Mouse (Mus musculus) adrenal gland, postnatal 10 days (tissue): Measurements from ENCODE around the gene Cmklr1. TPM values are rescaled to one million over a fixed set of nuclear protein-coding genes. Genes with fewer than 3 reads are reported as not detected.

Source experiments
- DNase-seq: peaks from one replicate; pipeline ENCODE4 v3.0.0; 2021; ENCODE audit warnings: mixed read lengths
- long read RNA-seq, 2 experiments: library from polyadenylated mRNA; stranded (forward); transcript quantifications; one replicate each; pipeline ENCODE4 v2.0.0; 2021
- total RNA-seq, 2 experiments: library from RNA; stranded (reverse); gene quantifications; 2 replicates each; pipeline ENCODE4 v1.2.3; 2021

Cmklr1 gene
- total RNA-seq = 10 to 100 TPM in 1 of 2 experiments, 1 to 10 TPM in 1; 9.7 to 11.7 TPM
- long read RNA-seq, experiment 1, partial matches to known transcripts = 0 of 2 reads
- long read RNA-seq, experiment 1, other reads (novel, unspliced or antisense) = 2 of 2 reads
- long read RNA-seq, experiment 2 = 0 reads

DNA sequence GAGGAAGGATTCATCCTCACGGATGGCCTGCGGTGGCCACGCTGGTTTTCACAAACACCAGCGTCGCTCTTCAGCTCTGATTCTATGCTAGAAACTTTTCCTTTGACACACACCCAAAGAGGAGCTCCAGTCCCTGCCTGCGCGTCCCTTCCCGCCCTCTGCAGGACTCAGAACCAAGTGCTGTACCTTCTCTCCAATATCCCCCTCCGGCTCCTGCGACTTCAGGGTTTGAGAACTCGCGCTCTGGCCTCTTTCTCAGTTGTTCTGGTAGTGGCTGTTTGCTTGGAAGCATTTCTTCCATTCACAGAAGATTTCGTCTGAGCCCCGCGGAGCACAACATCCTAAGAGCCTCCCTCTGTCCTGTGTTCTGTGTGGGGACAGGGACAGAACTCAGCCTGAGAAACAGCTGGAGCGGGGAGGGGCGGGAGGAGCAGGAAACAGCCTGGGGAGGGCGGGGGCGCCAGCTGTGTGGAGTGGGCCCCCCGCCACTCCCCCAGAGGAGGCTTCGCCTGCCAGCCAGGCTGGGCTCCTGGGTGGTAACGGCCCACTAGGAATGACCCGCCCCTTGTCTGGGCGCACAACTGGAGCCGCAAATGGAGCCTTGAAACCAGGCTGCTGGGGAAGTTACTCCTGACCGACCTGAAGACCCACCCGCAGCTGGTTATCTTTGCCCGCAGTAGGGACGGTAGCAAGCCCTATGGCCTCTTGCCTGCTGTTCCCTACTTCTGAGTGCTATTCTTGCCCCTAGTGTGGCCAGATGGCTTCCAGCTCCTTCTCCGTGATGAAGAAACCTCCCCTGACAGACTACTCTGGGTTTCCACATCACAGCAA, at the start of gene Cmklr1:
Gene Cmklr1, minus strand, starts transcription at position 392 of the 831 bp plus-strand sequence.
- DNase-seq = peak; percentile 39

DNA sequence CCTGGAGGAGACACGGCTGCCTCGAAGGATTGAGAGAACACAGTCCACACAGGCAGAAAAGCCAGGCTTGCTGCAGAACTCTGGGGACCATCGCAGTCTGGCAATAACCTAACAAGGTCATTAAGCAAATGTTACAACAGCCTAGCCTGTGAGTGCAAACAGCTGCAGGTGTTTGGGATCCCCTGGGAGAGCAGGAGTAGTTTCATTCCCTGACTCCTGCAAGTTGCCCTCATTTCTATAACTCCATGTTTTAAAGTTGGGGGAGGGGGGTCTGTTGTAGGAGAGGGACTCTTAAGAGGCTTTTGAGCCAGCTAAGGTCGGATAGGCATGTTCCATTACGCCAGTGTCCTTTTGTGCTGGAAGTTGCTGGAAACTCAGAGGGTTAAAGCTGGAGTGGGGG, 44.2 kb upstream of the Cmklr1 start:
- DNase-seq = peak; percentile 29

- no peak for DNase-seq
These were observed 43.8 kb upstream of the Cmklr1 start for GRCm38 (mm10) chr5:113694000-113694399.

GRCm38 (mm10) chr5:113693196-113693755, 43.0 kb upstream of the Cmklr1 start:
- no peak for DNase-seq

DNA sequence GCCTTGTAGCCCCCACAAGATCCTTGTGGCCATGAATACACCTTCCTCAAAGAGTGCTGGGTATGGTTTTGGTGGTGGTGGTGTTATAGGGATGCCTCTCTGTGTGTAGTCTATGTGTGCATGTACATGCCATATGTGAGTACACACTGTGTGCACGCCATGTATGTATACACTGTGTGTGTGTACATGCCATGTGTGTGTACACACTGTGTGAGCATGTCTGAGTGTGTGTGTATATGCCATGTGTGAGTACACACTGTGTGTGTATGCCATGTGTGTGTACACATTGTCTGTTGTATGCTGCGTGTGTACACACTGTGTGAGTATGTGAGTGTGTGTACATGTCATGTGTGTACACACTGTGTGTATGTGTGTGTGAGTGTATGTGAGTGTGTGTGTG, 40.6 kb upstream of the Cmklr1 start:
- DNase-seq = no peak

- DNase-seq = no peak
These were observed 39.9 kb upstream of the Cmklr1 start for GRCm38 (mm10) chr5:113690069-113690548.

GRCm38 (mm10) chr5:113687514-113687913, 37.3 kb upstream of the Cmklr1 start:
- DNase-seq = no peak

DNA sequence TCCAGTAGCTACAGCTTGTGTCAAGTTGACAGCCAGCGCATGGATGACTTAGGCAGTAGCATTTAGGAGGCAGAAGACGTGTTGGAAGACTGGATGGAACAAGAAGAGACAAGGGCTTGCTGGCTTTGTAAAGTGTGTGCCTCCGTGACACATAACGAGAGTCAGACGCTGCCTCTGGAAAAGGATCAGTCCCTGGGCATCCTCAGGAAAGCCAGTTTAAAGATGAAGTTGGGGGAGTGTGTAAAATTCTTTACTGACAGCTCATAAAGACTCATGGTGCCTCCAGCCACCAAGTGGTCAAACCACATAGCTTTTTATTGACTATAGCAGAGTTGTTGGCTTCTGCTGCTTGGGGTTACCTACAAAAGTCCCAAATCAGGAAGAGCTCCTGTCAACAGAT, 35.2 kb upstream of the Cmklr1 start:
- no peak for DNase-seq

DNA sequence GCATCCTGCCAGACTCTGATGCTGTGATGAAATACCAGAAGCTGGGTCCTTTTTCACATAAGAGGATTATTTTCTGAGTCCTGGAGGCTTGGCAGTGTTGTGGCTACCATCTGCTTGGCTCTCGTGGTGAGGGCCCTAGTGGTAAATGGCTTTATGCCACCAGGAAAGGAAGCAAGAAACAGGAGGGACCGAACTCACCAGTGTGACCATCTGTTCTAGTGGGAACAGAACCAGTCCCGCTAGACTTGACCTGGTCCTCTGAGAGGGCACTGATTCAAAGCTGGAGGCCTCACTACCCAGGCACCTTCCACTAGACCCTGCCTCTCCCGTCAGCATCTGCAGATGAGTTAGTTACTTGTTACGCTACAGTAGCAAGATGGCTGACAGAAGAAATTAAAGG, 33.0 kb upstream of the Cmklr1 start:
- DNase-seq = no peak

- no peak for DNase-seq
These were observed 32.2 kb upstream of the Cmklr1 start for GRCm38 (mm10) chr5:113682472-113682871.

GRCm38 (mm10) chr5:113681219-113681618, 31.0 kb upstream of the Cmklr1 start:
- DNase-seq = no peak

GRCm38 (mm10) chr5:113679509-113679908, 29.3 kb upstream of the Cmklr1 start:
- DNase-seq = no peak

DNA sequence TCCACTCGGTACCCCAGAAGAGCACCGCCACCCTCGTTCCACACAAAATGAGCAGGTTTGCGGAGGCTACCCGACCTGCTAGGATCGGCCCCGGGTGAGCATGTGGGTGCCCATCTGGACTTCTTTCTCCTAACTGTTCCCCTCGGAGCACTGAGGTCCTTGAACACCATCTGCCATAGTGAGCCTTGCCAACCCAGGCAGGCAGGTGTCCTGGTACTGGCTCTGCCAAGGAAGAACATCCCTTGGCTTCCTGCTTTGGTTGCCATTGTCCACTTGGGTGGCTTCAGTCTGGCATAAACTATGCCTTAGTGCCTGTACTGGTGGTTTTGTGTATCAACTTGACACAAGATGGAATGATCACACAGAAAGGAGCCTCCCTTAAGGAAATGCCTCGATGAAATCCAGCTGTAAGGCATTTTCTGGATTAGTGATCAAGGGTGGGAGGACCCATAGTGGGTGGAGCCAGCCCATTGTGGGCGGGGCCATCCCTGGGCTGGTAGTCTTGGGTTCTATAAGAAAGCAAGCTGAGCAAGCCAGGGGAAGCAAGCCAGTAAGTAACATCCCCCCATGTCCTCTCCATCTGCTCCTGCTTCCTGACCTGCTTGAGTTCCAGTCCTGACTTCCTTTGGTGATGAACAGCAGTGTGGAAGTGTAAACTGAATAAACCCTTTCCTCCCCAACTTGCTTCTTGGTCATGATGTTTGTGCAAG, 28.7 kb upstream of the Cmklr1 start:
- no peak for DNase-seq

GRCm38 (mm10) chr5:113677541-113677940, 27.3 kb upstream of the Cmklr1 start:
- no peak for DNase-seq

GRCm38 (mm10) chr5:113674851-113675250, 24.6 kb upstream of the Cmklr1 start:
- no peak for DNase-seq

DNA sequence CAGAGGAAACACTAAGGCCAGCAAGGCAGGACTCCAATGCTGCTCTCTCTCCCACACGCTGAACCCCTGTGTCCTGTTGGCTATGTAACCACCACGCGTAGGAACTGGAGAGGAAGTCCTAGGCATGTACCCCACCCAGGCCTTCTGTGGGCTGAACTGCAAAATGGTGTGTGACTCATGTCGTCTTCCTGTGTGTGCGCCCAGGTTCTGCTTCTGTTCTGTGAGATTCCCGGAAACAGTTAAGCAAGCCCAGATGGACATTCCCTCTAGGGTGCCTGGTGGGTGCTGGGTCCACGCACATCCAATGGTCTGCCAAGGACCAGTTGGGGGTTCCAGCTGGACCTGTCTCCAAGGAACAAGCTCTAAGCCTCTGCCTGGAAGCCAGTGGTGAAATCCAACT, 22.2 kb upstream of the Cmklr1 start:
- peak; percentile 34 for DNase-seq

DNA sequence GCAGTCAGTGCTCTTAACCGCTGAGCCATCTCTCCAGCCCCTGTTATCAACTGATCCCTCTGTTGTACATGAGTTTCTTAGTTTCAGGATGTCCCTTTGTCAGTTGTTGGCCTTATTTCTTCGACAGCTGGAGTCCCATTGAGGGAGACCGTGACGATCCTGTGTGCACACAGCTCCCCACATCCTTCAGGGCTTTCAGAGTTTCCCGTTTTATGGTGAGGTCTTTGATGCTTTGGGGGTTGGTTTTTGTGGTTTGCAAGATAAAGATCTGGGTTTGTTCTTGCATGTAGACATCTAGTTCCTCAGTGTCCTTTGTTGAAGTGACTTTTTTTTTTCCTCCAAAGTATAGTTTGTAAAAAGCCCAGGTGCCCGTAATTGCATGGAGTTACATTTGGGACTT, 20.4 kb upstream of the Cmklr1 start:
- DNase-seq = no peak

DNA sequence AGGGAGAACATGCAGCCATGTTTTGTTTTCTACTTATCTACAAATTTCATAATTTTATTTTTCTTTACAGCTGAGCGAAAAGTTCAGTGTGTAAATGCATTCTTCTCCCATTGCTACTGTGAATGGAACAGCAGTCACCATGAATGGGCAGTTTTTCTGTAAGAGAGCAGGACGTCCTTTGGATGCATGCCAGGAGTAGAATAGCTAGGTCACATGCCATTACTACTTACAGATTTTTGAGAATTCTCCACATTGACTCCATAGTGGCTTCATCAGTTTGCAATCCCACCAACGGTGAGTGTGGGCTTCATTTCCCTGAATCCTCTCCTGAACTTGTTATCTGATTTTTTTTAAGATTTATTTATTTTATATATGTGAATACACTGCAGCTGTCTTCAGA, 19.9 kb upstream of the Cmklr1 start:
- no peak for DNase-seq

- no peak for DNase-seq
These were observed 14.5 kb upstream of the Cmklr1 start for GRCm38 (mm10) chr5:113664629-113665195.

GRCm38 (mm10) chr5:113664127-113664526, 13.9 kb upstream of the Cmklr1 start:
- no peak for DNase-seq

GRCm38 (mm10) chr5:113660872-113661271, 10.6 kb upstream of the Cmklr1 start:
- no peak for DNase-seq

DNA sequence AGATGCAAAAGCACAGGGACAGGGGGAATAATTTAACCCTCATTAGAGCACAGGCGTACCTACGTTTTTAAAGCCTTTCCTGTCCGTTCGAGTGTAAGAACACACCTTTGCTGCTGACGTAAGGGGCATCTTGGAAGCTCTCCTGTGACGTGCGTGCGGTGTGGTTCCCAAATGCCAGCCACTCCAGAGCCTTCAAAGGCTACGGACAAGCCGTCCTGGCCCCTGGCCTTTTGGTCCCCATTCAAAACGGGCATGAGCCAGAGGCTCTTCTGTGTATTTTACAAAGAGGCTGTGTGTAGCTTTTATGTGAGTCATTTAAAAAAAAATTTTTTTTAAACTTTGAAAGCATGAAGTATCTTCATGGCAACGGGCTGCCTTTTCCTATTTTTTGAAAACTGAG, 4.6 kb upstream of the Cmklr1 start:
- DNase-seq = no peak

- DNase-seq = no peak
These were observed 4.0 kb upstream of the Cmklr1 start for GRCm38 (mm10) chr5:113654206-113654605.
